Mouse (Mus musculus) bone marrow, adult 2 months (tissue): Measurements from ENCODE around the gene A430033K04Rik. TPM values are rescaled to one million over a fixed set of nuclear protein-coding genes. Genes with fewer than 3 reads are reported as not detected.

Experiments used
- H3K27ac ChIP-seq: fragments of 200-500 bp; 2 replicates; pipeline ENCODE4 v1.5.1; 2012; ENCODE audit warnings: low read depth, mild to moderate bottlenecking, control low read depth, inconsistent platforms, low read length; ENCODE audit not compliant: control insufficient read depth, poor library complexity, insufficient read depth
- H3K4me1 ChIP-seq: fragments of 200-500 bp; 2 replicates; pipeline ENCODE4 v1.6.1; 2011; ENCODE audit warnings: low read length; ENCODE audit not compliant: control insufficient read depth, insufficient read depth
- H3K4me3 ChIP-seq: fragments of 200-500 bp; replicated peaks from 2 replicates; pipeline ENCODE3; 2011; ENCODE audit warnings: mild to moderate bottlenecking, low read depth, low read length, control low read depth; ENCODE audit not compliant: control insufficient read depth
- CTCF ChIP-seq: fragments of 200-500 bp; IDR thresholded peaks from 2 replicates; pipeline ENCODE4 v1.5.1; 2011; ENCODE audit warnings: low read length, control low read depth; ENCODE audit not compliant: control insufficient read depth, insufficient read depth
- POLR2A ChIP-seq: fragments of 200-500 bp; IDR thresholded peaks from 2 replicates; pipeline ENCODE4 v1.6.1; 2011; ENCODE audit warnings: low read depth, mild to moderate bottlenecking, control low read depth, low read length, borderline replicate concordance; ENCODE audit not compliant: control insufficient read depth
- WGBS: fragments of 180-500 bp; shearing (Covaris S2); methylation state at CpG from one replicate; pipeline ENCODE4 v1.1.7; 2018; 5-methylcytosine and 5-hydroxymethylcytosine counted together
- polyA plus RNA-seq: library from polyadenylated mRNA; stranded (reverse); fragments of >200 nt; gene quantifications from 2 replicates; pipeline ENCODE4 v1.2.4, GENCODE M21; 2011; ENCODE audit warnings: low replicate concordance; ENCODE audit not compliant: missing spikeins, insufficient read depth, insufficient read length

Gene A430033K04Rik
- 2.2 and 2.6 TPM in 2 replicates for polyA plus RNA-seq

DNA sequence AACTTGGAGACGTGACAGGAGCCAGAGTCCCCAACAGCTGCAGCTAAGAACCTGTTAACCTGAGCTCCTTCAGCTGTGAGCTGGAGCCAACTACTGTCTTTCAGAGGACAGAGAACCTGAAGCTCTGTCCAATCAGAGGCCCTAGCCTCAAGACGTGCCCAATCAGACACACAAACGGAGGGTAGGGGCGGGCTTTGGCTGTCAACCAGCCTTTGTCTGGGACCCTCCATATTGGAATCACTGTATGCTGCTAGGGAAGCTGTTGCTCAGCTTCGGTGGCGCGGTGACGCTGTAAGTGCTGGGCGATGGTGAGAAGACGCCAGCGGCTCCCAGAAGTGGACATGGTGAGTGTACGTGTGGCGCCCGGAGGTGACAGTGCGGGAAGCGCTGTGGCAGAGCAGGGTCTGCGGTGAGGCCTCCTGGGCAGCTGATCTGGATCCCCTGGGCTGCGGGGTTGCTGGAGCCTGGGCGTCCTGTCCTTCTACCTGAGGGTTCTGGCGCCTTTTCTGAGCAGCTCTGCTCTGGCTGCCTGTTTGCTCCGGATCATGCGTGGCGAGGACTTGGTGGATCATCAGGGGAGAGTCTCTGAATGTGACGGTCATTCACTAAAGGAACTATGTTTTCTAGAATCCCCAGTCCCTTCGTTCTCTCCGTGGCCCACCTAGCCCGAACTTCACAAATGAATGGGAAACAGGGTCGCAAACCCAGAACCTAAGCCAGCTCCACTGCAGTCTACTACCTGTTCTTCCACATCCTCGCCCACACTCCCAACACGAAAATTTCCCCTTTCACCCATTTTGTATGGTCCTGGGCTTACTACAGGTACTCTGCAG, at the start of gene A430033K04Rik:
Gene A430033K04Rik (plus strand): TSS at position 215 of the 833 bp plus-strand sequence.
- Histone ChIP-seq H3K27ac (peak within 1 kb of the TSS; percentile 29), H3K4me3 (peak within 1 kb of the TSS; percentile 72), H3K4me1 (no peaks in the 10 kb centered on the region; the same call in 1 of the 2 replicates)
- WGBS = under 1% methylated on average over 30 of the region's 30 CpGs
- TF ChIP-seq POLR2A = no peak
- TF ChIP-seq CTCF = no peak

GRCm38 (mm10) chr5:138587396-138587795, 35.3 kb upstream of the A430033K04Rik start:
- no peak overlapping the region for H3K27ac ChIP-seq
- H3K4me1 ChIP-seq = no peaks in the 10 kb centered on the region
- 82% methylated on average over 6 of the region's 6 CpGs for WGBS
- H3K4me3 ChIP-seq = no peak overlapping the region
- TF ChIP-seq CTCF (no peak), POLR2A (no peak)

DNA sequence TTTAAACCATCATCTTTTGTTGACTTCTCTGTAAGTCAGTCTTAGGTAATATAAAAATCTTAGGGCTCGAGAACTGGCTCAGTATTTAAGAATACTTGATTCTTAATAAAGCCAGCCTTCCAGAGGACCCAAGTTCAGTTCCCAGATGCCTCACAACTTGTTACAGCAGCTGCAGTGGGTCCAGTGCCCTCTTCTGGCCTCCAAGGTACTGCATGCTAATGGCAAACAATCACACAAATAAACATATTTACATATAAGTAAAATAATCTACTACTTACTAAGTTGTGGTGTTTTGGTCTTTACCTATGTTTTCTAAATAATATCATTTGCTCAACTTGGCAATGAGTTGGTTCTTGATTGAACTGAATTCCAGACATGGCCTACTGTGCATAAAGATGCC, 4.3 kb upstream of the A430033K04Rik start:
- TF ChIP-seq CTCF = peak; percentile 49
- TF ChIP-seq POLR2A = no peak
- Histone ChIP-seq H3K27ac (no peak overlapping the region), H3K4me3 (no peak overlapping the region), H3K4me1 (no peaks in the 10 kb centered on the region; the same call in 1 of the 2 replicates)
- 83% methylated on average over 1 of the region's 1 CpGs for WGBS

- peak; percentile 47 for TF ChIP-seq CTCF
- peak; percentile 95 for TF ChIP-seq POLR2A
- Histone ChIP-seq H3K27ac (peak within 1 kb of the TSS; percentile 94), H3K4me1 (no peaks in the 10 kb centered on the region; the same call in 1 of the 2 replicates), H3K4me3 (peak within 1 kb of the TSS; percentile 95)
- under 1% methylated on average over 43 of the region's 43 CpGs for WGBS
These were observed 3.2 kb upstream of the A430033K04Rik start, which contains the start of gene Zfp68 for GRCm38 (mm10) chr5:138619211-138620128. Zfp68 (minus strand) TSS chr5:138619761.

DNA sequence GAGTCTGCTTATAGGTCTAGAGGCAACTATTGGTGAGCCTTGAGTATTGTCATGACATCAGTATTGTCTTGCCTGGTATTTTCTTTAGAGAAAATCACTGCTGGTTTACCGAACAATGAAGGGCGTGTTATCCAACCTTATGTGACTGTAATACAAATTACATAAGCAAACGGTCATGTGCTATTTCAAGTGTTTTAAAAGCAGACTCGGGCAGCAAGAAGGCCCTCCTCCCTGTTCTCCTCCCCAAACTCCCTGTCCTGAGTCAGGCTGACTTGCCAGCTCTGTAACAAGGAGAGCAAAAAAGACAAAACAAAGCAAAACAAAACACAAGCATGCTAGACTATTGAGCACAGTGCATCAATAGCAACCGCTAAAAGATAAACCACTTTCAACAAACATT, 1.8 kb upstream of the A430033K04Rik start:
- Histone ChIP-seq H3K4me3 (no peak overlapping the region), H3K27ac (no peak overlapping the region), H3K4me1 (no peaks in the 10 kb centered on the region; the same call in 1 of the 2 replicates)
- 60% methylated on average over 5 of the region's 5 CpGs for WGBS
- no peak for TF ChIP-seq POLR2A
- TF ChIP-seq CTCF = no peak

GRCm38 (mm10) chr5:138623478-138623875, 818 bp downstream of the A430033K04Rik start:
- 13% methylated on average over 3 of the region's 3 CpGs for WGBS
- TF ChIP-seq POLR2A = no peak
- TF ChIP-seq CTCF = no peak
- H3K4me3 ChIP-seq = peak overlapping the region; percentile 72
- no peak overlapping the region for H3K27ac ChIP-seq
- H3K4me1 ChIP-seq = no peaks in the 10 kb centered on the region; the same call in 1 of the 2 replicates

DNA sequence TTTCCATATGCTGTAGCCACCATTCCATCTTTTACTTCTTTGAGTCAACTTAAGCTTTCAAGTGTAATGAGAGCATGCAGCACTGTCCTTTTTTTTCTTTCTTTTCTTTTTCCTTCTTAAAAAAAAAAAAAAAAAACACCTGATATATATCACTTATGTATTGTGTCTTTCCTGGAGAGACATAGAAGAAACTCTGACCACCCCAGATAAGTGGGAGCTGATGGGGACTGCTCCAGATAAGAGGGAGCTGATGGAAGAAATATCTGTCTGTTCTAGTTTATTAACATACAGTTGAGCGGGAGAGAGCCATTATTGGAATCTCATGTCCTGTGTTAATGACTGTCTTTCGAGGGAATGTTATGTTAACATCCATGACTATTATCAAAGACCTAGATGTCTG, 13.8 kb downstream of the A430033K04Rik start:
- TF ChIP-seq POLR2A = no peak
- TF ChIP-seq CTCF = no peak
- Histone ChIP-seq H3K4me1 (no peaks in the 10 kb centered on the region), H3K27ac (no peak overlapping the region), H3K4me3 (no peak overlapping the region)
- WGBS = 86% methylated on average over 2 of the region's 2 CpGs
